Mouse (Mus musculus) urinary bladder, postnatal 14 days (tissue): ENCODE data around the gene BC005537.
"Not testable (repeated sequence)": the region's sequence is repeated elsewhere in the genome, so short reads cannot be mapped to it uniquely, and the experiment has no call there.

Experiments
- DNase-seq: peaks from one replicate; pipeline ENCODE4 v3.0.0; 2021; ENCODE audit warnings: low spot score

Gene BC005537

GRCm38 (mm10) chr13:24799925-24800673, 1.4 kb upstream of the BC005537 start:
- peak; percentile 30 for DNase-seq

- peak; percentile 98 for DNase-seq
Measured at GRCm38 (mm10) chr13:24800674-24801307, 666 bp upstream of the BC005537 start.

- DNase-seq: peak; percentile 18
Measured at GRCm38 (mm10) chr13:24802131-24802691, 754 bp downstream of the BC005537 start.

- no peak for DNase-seq
Measured at GRCm38 (mm10) chr13:24803196-24803595, 1.7 kb downstream of the BC005537 start.

- DNase-seq: no peak
Measured at GRCm38 (mm10) chr13:24806079-24806478, 4.6 kb downstream of the BC005537 start.

GRCm38 (mm10) chr13:24812521-24812920, 11.1 kb downstream of the BC005537 start:
- DNase-seq: no peak

GRCm38 (mm10) chr13:24814616-24815015, 13.2 kb downstream of the BC005537 start:
- DNase-seq: no peak

GRCm38 (mm10) chr13:24816125-24817092, 15.0 kb downstream of the BC005537 start:
- no peak for DNase-seq

- no peak for DNase-seq
Measured at GRCm38 (mm10) chr13:24819931-24820330, 18.5 kb downstream of the BC005537 start.

- DNase-seq: no peak
Measured at GRCm38 (mm10) chr13:24822663-24823343, 21.3 kb downstream of the BC005537 start.

GRCm38 (mm10) chr13:24824647-24825046, 23.2 kb downstream of the BC005537 start:
- DNase-seq: no peak

- DNase-seq: no peak
Measured at GRCm38 (mm10) chr13:24825587-24825986, 24.1 kb downstream of the BC005537 start.

- no peak for DNase-seq
Measured at GRCm38 (mm10) chr13:24826116-24826515, 24.7 kb downstream of the BC005537 start.

GRCm38 (mm10) chr13:24830756-24831352, 29.4 kb downstream of the BC005537 start:
- no peak for DNase-seq

- peak; percentile 95 for DNase-seq
Measured at GRCm38 (mm10) chr13:24831353-24832130, 30.1 kb downstream of the BC005537 start, which contains the start of the genes Acot13 and Tdp2. TSS of gene Acot13 (minus strand) at chr13:24831540. TSS of gene Tdp2 (plus strand) at chr13:24831679.

GRCm38 (mm10) chr13:24832131-24832810, 30.8 kb downstream of the BC005537 start:
- no peak for DNase-seq

GRCm38 (mm10) chr13:24832811-24833155, 31.3 kb downstream of the BC005537 start:
- no peak for DNase-seq

- DNase-seq: not testable (repeated sequence)
Measured at GRCm38 (mm10) chr13:24837765-24838164, 36.3 kb downstream of the BC005537 start.

GRCm38 (mm10) chr13:24839831-24840230, 38.4 kb downstream of the BC005537 start:
- DNase-seq: no peak

GRCm38 (mm10) chr13:24841702-24842101, 40.2 kb downstream of the BC005537 start:
- DNase-seq: no peak
